Mouse (Mus musculus): ENCODE results near the gene Bcr.
"Not testable (repeated sequence)": the region's sequence is repeated elsewhere in the genome, so short reads cannot be mapped to it uniquely, and the experiment has no call there.

Bcr gene

DNA sequence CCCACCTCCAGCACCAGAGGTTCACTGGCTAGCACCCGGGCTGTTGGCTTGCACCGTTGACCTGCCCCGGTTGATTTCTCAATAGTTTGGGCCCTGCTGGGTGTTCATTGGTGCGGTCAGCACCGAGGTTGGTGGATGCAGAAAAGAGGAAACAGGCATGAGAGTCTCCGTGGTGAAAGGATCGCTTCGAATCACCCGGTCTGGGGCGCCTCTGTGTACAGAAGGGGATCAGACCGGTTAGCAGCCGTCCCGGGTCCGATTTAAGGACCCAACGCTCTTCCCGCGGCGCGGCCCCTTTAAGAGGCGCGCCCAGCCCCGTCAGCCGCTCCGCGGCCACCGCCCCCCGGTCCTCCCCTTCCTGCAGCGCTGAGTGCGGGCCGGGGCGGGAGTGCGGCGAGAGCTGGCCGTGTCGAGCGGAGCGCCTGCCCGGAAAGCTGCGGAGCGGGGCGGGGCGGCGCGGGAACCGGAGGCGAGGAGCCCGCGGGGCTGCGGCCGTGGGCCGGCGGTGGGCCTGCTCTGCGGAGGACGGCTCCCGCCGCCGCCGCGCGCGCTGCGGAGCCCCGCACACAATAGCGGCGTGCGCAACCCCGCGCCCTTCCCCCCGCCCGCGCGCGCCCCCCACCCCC, at the start of gene Bcr:
Gene Bcr (plus strand): TSS at position 376 of the 626 bp plus-strand sequence.
- DNase-seq = peak; percentile 78 to 86

DNA sequence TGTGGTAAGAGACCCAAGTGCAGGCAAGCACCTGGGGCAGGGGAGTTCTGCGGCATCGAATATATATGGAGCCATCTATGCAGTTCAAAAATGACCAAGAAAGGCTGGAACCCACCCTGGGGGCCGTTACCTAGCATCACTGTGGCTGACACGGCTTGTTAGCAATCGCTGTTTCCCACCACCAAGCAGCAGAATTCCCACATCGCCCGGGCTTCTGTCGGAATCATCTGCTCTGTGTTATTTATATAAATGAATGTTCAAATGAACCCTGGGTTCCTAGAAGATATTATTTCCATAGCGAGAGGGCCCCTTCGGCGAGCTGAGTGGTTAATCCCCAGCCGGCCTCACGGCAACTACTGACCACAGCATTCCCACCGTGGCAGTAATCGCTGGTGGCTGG, 49.7 kb upstream of the Bcr start:
- no peak for DNase-seq

DNA sequence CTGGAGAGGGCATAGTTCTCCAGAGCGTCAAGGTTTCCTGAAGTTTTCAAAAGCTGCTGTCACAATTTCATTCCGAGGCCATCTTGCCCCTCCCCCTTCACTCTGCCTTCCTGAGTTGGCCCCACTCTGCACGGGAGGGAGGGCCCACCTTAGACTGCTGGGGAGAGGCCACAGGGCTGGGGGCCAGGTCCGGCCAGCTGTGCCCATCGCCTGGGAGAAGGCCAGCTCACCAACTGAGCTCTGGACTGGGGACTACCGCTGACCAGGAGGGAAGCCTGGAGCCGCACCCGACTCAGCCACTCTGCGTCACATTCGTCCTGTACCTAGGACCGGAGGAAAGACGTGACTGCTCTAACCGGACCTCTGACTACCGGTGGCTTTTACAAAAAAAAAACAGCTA, 44.9 kb upstream of the Bcr start:
- DNase-seq = no peak

DNA sequence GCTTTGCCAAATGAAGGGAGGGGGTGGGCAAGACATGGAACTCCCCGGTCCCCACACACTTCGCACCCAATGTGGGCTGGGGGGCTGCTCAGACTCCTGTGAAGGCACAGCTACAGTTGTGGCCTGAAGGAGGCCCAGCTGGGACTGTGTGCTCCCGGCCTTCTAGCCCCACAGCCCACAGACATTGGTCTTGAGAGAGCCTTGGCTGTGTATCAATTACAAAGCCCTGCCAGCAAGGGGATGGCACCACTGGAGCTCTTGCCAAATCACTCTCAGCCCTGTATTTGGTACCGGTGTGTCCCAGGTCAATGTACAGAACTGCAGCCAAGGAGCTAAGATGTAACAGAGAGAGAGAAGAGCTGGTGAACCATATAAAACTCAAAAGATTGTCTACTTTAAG, 43.9 kb upstream of the Bcr start:
- no peak for DNase-seq

DNA sequence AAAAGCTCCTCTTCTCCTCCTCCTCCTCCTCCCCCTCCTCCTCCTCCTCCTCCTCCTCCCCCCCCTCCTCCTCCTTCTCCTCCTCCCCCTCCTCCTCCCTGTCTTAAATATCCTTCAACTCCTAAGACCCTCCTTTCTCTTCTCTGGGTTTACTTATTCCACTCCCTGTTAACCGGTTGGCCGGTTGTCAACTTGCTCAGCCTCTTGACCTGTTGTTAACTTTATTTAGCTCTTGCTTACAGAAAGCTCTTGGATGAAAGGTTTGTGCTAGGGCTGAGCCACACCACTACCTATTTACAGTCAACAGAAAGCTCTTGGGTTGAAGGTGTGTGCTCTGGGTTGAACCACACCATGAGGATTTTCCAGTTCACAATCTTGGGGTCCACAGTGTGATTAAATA, 40.1 kb upstream of the Bcr start:
- DNase-seq = no peak

DNA sequence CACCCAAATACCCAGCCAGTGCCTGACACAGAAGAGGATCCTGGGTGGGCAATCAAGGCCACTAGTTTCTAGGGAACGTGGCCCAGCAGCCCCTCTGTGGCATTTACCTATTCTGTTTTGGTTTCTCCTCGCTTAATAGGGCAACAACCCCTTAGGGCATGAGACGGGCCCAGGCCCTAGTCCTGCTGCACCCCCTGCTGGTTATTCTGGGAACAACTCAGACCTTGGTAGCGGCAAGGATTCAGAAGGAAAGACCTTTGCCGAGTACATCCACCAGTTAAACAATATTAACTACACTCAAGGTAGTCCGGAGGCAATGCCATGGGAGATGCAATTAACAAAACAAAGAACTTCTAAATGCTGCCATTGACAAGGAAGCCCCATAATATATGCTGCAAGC, 39.3 kb upstream of the Bcr start:
- DNase-seq = peak; percentile 86 to 88

DNA sequence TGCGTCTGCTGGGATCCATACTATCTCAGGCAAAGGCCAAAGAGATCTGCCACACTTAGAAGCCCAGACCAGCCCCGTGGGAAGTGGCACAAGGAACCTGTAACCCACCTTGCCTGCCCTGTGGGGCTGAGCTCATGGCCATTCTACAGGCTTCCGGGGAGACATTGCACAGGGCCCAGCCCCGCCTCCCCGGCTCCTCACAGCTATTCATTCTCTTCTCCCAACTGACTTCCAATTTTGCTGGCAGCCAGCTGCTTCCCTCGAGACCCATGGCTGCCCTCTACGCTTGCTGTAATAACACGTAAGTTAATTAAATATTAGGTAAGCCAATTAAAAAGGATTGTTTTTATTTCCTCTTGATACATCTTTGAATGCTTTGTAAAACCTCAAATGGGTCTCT, 33.9 kb upstream of the Bcr start:
- no peak for DNase-seq

DNA sequence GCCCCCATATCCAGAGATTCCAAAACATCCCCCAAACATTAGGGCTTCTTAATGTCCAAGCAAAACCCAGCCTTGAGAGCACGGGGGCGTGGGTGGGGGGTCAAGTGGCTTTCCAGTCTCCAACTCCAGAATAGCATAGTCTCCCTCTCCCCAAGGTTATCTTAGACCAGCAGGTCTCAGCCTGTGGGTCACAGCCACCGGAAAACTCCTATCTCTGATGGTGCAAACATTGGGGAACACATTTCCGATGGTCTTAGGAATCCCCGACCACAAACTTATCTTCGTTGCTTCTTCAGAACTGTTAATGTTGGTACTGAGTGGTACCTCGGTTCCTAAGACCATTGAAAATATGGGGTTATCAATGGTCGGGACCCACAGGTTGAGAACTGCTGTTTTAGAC, 31.6 kb upstream of the Bcr start:
- no peak for DNase-seq

DNA sequence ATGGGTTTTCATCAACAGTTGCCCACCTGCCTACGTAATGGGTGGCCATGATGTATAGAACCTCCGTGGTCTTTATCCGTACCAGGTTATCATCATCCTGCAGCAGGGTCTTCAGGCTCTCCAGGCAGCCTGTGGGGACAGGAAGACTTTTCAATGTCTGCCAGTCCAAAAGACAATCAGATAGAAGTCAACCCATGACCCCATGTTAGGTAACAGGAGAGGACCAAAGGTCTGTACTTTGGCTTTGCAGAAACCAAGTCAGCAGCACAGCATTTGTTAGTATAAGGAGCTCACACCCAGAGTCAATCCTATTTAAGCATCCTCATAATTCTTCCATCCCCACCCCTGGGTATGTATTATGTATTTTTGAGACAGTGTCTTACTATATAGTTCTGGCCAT, 30.7 kb upstream of the Bcr start:
- no peak for DNase-seq

DNA sequence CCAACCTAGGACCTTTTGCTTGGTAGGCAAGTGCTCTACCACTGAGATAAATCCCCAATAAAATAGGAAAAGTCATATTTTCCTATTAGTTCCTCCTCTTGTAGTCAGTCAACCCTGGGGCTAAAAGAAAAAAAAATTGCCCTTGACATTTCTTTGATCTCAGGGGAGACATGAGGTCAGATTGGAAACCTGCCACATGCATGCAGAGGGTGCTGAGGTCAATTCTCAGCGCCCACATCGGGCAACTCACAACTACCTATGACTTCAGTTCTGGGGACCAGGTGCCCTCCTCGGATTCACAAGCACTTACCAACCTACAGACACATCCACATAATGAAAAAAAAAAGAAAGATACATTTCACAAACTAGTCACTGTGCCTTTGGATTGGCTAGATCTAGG, 30.2 kb upstream of the Bcr start:
- no peak for DNase-seq

DNA sequence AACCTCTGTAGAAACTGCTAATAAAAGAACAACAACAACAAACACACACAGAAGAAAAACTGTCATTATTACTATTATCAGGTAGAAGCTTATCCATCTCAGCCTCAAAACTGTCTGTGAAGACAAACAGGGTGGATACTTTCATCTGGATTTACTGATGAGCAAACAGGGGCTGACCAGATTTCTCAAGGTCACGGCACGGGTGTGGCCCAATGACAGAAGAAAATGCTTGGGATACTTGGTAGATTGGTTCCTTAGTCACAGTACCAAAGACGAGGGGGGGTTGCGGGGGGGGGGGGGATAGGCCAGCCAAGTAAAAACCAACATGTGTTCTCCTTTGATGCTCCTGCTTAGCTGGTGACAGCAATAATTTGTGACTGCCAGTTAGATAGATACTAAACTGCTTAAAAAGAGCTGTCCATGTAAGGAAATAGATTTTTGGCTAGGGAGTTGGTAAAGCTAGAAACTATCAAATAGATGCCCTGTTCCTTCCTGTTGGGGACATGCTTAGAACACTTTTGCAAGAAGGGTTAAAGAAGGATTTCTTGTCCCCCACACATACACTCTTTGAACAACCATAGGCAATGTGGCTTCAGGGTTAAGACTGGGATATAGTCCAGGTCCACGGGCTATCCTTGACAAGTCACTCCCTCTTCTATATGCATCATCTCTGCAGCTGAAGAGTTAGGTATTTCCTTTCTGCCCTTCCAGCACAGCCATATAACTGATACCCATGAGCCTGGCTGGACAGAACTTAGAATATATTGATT, 28.9 kb upstream of the Bcr start:
- DNase-seq = no peak

DNA sequence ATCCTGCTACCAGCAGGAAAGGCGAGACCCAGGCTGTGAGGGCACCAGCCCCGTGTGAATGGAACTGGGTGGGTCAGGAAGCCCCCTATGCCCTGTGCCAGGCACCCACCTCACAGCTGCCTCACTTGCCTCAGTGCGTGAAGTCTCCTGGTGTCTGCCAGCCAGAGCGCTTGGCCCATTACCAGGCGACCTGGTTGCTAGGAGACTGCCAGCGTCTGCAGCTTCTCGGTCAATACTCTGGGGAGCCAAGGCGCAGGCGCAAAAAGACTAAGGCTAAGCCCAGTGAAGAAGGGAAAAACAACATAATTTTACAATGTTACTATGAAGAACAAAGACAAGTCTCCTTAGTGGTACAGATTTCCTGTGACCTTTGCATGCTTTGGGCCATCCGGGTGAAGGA, 28.0 kb upstream of the Bcr start, which contains the start of gene Rsph14:
Gene Rsph14 (minus strand): TSS at position 192 of the 400 bp plus-strand sequence.
- peak; percentile 62 to 68 for DNase-seq

DNA sequence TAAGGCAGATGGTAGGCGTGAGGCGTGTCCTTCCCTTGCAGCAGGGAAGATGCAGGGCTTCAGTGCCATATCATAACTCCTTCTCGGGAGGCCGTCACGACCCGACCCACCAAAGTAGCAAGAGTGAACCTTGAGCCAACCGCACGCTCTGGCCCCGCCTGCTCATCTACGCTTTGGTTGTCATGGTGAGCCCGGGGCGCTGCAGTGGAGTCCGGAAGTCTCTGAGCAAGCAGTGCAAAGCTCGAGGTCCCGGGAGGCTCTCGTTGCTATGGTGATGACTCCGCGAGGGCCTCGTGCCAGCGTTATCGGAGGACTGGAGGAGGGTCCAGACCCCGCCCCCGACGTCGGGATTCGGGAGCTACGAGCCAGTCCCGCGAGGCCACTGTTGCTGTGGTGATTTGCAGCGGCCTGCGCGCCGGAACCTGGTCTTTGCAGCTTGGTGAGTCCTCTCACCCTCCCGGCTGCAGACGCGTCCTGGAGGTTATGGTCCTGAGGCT, 23.5 kb upstream of the Bcr start, which contains the start of gene Rab36:
Gene Rab36 (plus strand): TSS at position 176 of the 497 bp plus-strand sequence.
- DNase-seq = peak; percentile 73 to 83

DNA sequence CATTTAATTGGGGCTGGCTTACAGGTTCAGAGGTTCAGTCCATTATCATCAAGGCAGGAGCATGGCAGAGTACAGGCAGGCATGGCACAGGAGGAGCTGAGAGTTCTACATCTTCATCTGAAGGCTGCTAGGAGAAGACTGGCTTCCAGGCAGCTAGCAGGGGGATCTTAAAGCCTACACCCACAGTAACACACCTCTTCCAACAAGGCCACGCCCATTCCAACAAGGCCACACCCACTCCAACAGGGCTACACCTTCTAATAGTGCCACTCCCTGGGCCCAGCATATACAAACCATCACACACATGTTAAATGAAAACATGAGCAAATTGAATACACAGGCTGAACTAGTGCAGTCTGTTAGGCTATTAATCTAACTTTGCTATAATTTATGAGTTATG, 18.3 kb upstream of the Bcr start:
- DNase-seq = not testable (repeated sequence)

DNA sequence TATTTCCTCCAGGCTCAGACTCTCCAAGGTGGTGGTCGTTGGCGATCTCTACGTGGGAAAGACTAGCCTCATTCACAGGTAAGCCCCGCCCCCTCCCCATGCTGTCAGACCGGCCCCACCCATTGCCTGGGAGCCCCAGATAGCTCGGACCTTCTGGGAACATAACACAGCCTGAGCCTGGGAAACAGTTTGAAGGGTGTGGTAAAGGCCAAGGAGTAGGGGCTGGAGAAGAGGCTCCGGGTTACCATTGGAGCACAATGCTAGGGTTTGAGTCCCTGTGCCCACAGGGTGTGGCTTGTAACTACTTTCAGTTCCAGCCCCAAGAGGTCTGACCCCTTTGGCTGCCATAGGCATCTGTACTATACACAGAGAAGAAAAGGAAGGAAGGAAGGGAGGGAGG, 15.9 kb upstream of the Bcr start:
- no peak for DNase-seq

DNA sequence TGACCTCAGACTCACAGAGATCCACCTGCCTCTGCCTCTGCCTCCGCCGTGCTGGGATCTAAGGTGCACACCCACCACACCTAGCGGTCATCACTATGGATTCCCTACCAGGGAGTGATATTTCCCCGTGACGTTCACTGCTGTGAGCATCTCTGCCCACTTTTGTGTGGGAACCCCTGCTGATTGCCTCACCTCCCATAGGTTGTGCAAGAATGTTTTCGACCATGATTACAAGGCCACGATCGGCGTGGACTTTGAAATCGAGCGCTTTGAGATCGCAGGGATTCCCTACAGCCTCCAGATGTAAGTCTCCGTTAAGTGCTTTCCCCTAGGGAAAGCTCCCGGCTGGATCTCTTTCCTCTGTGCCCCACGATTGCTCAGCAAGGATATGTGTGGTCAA, 14.6 kb upstream of the Bcr start:
- no peak for DNase-seq

DNA sequence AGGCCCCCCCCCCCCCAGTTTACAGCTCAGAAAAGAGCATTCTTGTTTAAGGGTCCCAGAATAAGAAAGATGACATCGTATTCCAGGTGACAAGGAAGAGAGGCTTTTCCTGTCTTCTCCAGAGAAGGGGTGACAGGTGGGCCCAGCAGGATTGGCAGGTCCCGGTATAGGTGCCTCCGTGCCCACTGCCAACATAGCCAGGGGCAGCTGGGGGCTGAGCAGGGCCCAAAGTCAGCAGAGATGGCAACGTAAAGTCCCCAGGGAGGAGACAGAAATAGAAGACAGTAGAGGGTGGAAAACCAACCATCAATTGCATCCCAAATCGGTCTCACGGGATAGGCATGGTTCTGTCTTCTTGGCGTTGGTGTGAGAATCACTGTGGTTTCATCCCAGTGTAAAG, 11.7 kb upstream of the Bcr start:
- no peak for DNase-seq

DNA sequence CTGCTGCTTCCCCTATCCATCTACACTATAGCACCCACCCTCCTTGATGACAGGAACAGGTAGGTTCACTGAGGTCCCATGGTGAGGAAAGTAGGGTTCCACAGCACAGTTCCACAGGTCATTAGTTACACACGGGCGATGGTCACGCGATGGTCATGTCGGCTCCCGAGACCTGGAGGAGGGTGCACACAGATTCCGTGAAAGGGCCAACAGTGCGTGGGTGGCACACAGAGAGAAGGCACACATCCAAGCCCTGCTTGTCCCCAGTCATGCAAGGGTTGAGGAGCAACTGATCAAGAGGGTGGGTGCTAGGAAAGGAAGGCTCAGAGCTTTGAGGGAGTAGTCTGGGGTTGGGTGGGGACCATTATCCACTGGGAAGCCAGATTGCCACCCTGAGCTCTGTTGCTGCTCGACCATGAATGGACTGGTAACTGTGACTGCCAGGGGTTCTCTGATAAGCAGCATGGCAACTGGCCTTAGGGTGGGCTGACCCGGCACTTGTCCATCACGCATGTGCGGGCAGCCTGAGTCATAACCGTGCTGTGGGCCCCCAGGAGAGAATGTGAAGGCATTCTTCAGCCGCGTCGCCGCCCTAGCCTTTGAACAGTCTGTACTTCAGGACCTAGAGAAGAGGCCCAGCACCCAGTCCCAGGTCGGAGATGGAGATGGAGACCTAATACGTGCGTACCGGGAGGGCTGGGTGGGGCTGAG, 8.9 kb upstream of the Bcr start:
- peak in 1 of 2 experiments; percentile 22 for DNase-seq

DNA sequence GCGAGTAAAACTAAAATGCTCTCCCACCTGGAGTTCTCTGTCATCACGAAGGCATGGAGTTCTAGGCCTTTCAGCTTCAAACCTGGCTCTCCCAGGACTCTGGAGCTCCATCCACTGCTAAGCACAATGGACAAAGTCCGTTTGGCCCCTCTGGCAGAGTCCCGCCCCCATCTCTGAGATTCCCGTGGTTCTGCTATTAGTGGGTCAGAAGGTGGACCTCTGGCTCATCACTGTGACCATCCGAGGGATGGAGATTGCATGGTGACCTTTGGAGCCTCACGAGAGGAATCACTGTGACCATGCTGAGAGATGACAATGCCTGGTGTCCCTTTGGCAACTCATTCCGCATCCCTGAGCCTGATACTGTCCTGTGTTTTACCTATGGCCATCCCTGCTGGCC, 7.5 kb upstream of the Bcr start:
- no peak for DNase-seq

DNA sequence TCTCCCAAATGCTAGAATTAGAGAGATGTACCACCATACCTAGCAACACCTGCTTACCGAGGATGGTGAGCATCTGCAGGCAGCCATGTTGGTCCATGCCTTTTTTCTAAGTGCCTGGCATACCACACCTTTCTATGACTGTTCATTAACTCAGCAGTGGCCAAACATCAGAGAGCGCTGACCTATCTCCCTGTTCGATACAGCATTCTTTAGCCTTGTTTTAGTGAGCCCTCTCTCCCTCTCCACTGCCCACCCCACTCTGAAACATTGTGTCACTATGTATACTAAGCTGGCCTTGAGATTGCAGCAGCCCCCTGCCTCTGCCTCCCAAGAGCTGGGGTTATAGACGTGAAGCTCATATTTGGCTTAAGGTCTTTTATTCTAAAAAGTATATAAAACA, 6.7 kb upstream of the Bcr start:
- no peak for DNase-seq

DNA sequence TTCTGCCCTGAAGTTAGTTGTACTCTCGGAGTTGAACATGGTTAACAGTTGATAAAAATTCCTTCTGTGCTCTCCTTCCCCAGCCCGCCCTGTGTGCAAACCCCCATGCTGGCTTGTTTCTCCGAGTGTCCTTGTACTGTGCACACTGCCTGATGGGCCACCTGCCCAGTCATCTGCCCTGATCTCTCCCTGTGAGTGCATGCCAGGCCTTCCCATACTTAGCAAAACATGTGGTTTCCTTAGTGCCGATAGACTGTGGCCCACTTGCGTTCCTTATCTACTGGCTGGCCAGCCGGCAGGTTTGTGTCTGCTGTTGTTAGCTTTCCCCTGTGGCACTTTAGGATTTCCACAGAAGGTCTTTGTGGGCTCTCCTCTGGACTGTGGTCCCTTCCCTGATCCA, 6.3 kb upstream of the Bcr start:
- no peak for DNase-seq

DNA sequence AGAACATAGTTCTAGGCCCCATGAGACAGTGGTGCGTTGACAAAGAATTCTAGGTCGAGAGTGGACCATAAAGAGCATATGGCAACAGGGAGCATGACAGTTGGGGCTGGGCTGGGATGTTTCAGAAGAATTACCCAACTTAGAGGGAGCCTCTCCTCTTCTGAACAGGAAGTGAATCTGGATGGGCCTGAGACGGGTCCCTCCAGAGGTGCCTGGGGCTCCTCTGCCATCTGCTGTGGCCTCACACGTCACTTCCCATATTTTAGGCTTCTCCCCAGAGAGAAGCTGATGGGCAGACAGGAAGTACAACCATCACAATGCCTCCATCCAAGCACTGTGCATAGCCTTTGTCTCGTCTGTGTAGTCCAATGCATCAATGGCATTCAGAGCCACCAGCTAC, 4.7 kb upstream of the Bcr start:
- no peak for DNase-seq

DNA sequence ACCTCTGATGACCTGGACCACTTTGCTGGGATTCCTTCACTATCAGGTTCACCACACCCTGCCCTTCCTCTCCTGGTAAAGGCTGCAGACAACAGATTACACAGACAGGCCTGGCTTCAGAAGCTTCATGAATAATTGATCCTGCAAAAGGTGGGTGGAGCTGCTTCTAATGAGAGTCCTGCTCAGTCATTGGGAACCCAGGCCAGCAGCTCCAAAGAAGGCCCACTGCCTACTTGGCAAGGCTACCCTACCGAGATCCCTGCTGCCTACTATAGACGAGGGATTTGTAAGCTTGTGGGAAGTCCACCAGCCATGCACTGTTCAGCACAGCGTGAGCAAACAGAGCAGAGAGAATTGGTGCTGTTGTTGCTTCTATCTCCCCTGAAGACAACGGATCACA, 4.1 kb upstream of the Bcr start:
- DNase-seq = no peak

DNA sequence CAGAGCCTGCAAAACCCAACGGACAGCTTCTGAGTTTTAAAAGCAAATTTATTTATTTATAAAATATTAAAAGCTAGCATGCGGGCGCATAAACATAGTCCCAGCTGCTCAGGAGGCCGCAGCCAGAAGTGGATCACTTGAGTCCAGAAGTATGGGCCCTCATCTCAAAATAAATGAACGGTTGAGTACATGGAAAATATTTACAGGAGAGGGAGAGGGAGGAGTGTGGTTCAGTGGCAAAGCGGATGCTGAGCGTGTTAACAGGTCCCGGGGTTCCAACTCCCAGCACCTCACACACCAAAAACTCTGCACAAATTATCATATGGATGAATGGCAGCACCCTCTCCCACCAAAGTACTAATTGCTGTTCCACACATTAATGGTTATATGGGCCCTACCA, 2.1 kb upstream of the Bcr start:
- DNase-seq = no peak
